Mouse (Mus musculus) ES-Bruce4 (cell line): ENCODE data around the gene A730061H03Rik.

Experiments used
- CTCF ChIP-seq: IDR thresholded peaks from one replicate; pipeline ENCODE4 v1.8.1; 2011; ENCODE audit warnings: low read depth, low read length
- EP300 ChIP-seq: IDR thresholded peaks from 2 replicates; pipeline ENCODE4 v1.6.1; 2011; ENCODE audit warnings: low read depth, low read length; ENCODE audit not compliant: insufficient read depth
- POLR2A ChIP-seq: IDR thresholded peaks from one replicate; pipeline ENCODE4 v1.8.1; 2011; ENCODE audit warnings: low read length; ENCODE audit not compliant: insufficient read depth

DNA sequence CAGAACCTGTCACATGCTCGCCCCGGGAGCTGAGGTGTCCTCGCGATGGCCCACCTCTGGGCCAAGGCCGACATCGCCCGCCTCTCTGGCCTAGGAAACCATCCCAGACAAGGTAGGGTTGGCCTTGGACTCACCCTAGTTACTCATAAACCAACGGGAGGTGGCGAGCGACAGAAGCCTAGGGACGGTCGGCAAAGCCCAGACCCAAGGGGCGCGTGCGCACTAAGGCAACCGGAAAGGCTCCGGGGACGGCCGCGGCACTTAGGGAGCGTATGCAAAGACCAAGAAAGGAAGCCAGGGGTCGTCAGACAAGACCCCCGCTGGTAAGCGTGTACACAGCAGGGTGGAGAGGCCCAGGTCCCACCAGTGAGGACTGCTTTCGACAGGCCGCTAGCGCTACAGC lies 406 bp downstream of the A730061H03Rik start, which contains the start of gene Dcaf11:
- TF ChIP-seq EP300 (0 out of 2 replicates have a peak, but pooled peaks have one; percentile 67), CTCF (no peak), POLR2A (no peak)
